Mouse (Mus musculus): ENCODE data around the gene Pgam1. TPM values are rescaled to one million over a fixed set of nuclear protein-coding genes. Genes with fewer than 3 reads are reported as not detected.

Pgam1 gene
- polyA plus RNA-seq, 1 experiment from 2014 or later = 785 TPM

- H3K36me3 ChIP-seq (ENCODE audit: control insufficient read depth, insufficient read depth, low read length) = peaks cover 22% of the 10 kb centered on the region
- DNase-seq (ENCODE audit: low spot score, missing footprints) (peak; percentile 68), ATAC-seq (ENCODE audit: low FRiP score) (no peak)
- no peaks in the 10 kb centered on the region for H3K9me3 ChIP-seq (ENCODE audit: control insufficient read depth, low read length)
- 95% methylated on average over 4 of the region's 4 CpGs for WGBS
- no peak overlapping the region for H3K27ac ChIP-seq (ENCODE audit: low read depth, low read length)
- no peak overlapping the region for H3K4me2 ChIP-seq
- no peak overlapping the region for H3K4me3 ChIP-seq (ENCODE audit: low read depth, low read length)
- no peak overlapping the region for H3K9ac ChIP-seq (ENCODE audit: low read length)
- H3K27me3 ChIP-seq (ENCODE audit: control insufficient read depth, insufficient read depth, low read length) = no peaks in the 10 kb centered on the region
- peaks cover 15% of the 10 kb centered on the region for H3K4me1 ChIP-seq (ENCODE audit: control insufficient read depth, insufficient read depth, low read length)
These were observed 5.1 kb downstream of the Pgam1 start for GRCm38 (mm10) chr19:41916853-41917252.

GRCm38 (mm10) chr19:41919471-41919870 is 7.7 kb downstream of the Pgam1 start:
- H3K27me3 ChIP-seq (ENCODE audit: control insufficient read depth, insufficient read depth, low read length) = no peaks in the 10 kb centered on the region
- H3K36me3 ChIP-seq (ENCODE audit: control insufficient read depth, insufficient read depth, low read length) = peaks cover 22% of the 10 kb centered on the region
- 84% methylated on average over 4 of the region's 4 CpGs for WGBS
- no peak overlapping the region for H3K4me2 ChIP-seq
- no peak overlapping the region for H3K27ac ChIP-seq (ENCODE audit: low read depth, low read length)
- DNase-seq (ENCODE audit: low spot score, missing footprints) (peak; percentile 81), ATAC-seq (ENCODE audit: low FRiP score) (no peak)
- no peak overlapping the region for H3K4me3 ChIP-seq (ENCODE audit: low read depth, low read length)
- H3K9me3 ChIP-seq (ENCODE audit: control insufficient read depth, low read length) = no peaks in the 10 kb centered on the region
- H3K9ac ChIP-seq (ENCODE audit: low read length) = no peak overlapping the region
- H3K4me1 ChIP-seq (ENCODE audit: control insufficient read depth, insufficient read depth, low read length) = no peaks in the 10 kb centered on the region

GRCm38 (mm10) chr19:41920412-41921067 is 8.8 kb downstream of the Pgam1 start:
- WGBS = 84% methylated on average over 5 of the region's 5 CpGs

GRCm38 (mm10) chr19:41932686-41933085 is 21.0 kb downstream of the Pgam1 start:
- WGBS = under 1% methylated on average over 28 of the region's 28 CpGs
- Histone ChIP-seq H3K36me3 (ENCODE audit: control insufficient read depth, insufficient read depth, low read length) (peaks cover 2% of the 10 kb centered on the region), H3K4me2 (peak overlapping the region; percentile 74), H3K27ac (ENCODE audit: low read depth, low read length) (peak overlapping the region; percentile 14; the same call in 1 of the 2 replicates), H3K27me3 (ENCODE audit: control insufficient read depth, insufficient read depth, low read length) (no peaks in the 10 kb centered on the region), H3K9me3 (ENCODE audit: control insufficient read depth, low read length) (no peaks in the 10 kb centered on the region), H3K4me1 (ENCODE audit: control insufficient read depth, insufficient read depth, low read length) (peaks cover 13% of the 10 kb centered on the region), H3K9ac (ENCODE audit: low read length) (peak overlapping the region; percentile 75), H3K4me3 (ENCODE audit: low read depth, low read length) (peak overlapping the region; percentile 89)
- DNase-seq (ENCODE audit: low spot score, missing footprints) = peak; percentile 85
- peak; percentile 38; the same call in 1 of the 2 replicates for ATAC-seq (ENCODE audit: low FRiP score)

More at GRCm38 (mm10) chr19:41920412-41921067, 8.8 kb downstream of the Pgam1 start:
- Histone ChIP-seq H3K27me3 (ENCODE audit: control insufficient read depth, insufficient read depth, low read length) (no peaks in the 10 kb centered on the region), H3K9me3 (ENCODE audit: control insufficient read depth, low read length) (no peaks in the 10 kb centered on the region), H3K4me3 (ENCODE audit: low read depth, low read length) (no peak overlapping the region), H3K36me3 (ENCODE audit: control insufficient read depth, insufficient read depth, low read length) (peaks cover 22% of the 10 kb centered on the region), H3K4me2 (no peak overlapping the region), H3K4me1 (ENCODE audit: control insufficient read depth, insufficient read depth, low read length) (no peaks in the 10 kb centered on the region), H3K27ac (ENCODE audit: low read depth, low read length) (no peak overlapping the region), H3K9ac (ENCODE audit: low read length) (no peak overlapping the region)
- DNase-seq (ENCODE audit: low spot score, missing footprints) = peak; percentile 72
- ATAC-seq (ENCODE audit: low FRiP score) = no peak

GRCm38 (mm10) chr19:41933179-41934086 is 21.7 kb downstream of the Pgam1 start, which contains the start of the genes Exosc1 and Zdhhc16:
Gene Exosc1, minus strand, starts transcription at chr19:41933423.
Gene Zdhhc16, plus strand, starts transcription at chr19:41933480.
- H3K9ac ChIP-seq (ENCODE audit: low read length) = peak within 1 kb of the TSS; percentile 80
- peak within 1 kb of the TSS; percentile 82 for H3K4me2 ChIP-seq
- peak; percentile 100 for ATAC-seq (ENCODE audit: low FRiP score)
- H3K36me3 ChIP-seq (ENCODE audit: control insufficient read depth, insufficient read depth, low read length) = peaks cover 5% of the 10 kb centered on the region
- under 1% methylated on average over 47 of the region's 47 CpGs for WGBS
- H3K27me3 ChIP-seq (ENCODE audit: control insufficient read depth, insufficient read depth, low read length) = no peaks in the 10 kb centered on the region
- no peaks in the 10 kb centered on the region for H3K9me3 ChIP-seq (ENCODE audit: control insufficient read depth, low read length)
- peak within 1 kb of the TSS; percentile 20; the same call in 1 of the 2 replicates for H3K27ac ChIP-seq (ENCODE audit: low read depth, low read length)
- H3K4me1 ChIP-seq (ENCODE audit: control insufficient read depth, insufficient read depth, low read length) = peaks cover 13% of the 10 kb centered on the region
- H3K4me3 ChIP-seq (ENCODE audit: low read depth, low read length) = peak within 1 kb of the TSS; percentile 89
- peak; percentile 99 for DNase-seq (ENCODE audit: low spot score, missing footprints)

- no peaks in the 10 kb centered on the region for H3K9me3 ChIP-seq (ENCODE audit: control insufficient read depth, low read length)
- peaks cover 13% of the 10 kb centered on the region for H3K4me1 ChIP-seq (ENCODE audit: control insufficient read depth, insufficient read depth, low read length)
- H3K4me2 ChIP-seq = peak overlapping the region; percentile 82
- no peak for ATAC-seq (ENCODE audit: low FRiP score)
- H3K9ac ChIP-seq (ENCODE audit: low read length) = peak overlapping the region; percentile 80
- H3K27me3 ChIP-seq (ENCODE audit: control insufficient read depth, insufficient read depth, low read length) = no peaks in the 10 kb centered on the region
- peaks cover 9% of the 10 kb centered on the region for H3K36me3 ChIP-seq (ENCODE audit: control insufficient read depth, insufficient read depth, low read length)
- 30% methylated on average over 6 of the region's 6 CpGs for WGBS
- no peak for DNase-seq (ENCODE audit: low spot score, missing footprints)
- peak overlapping the region; percentile 89 for H3K4me3 ChIP-seq (ENCODE audit: low read depth, low read length)
- H3K27ac ChIP-seq (ENCODE audit: low read depth, low read length) = no peak overlapping the region
These were observed 22.4 kb downstream of the Pgam1 start for GRCm38 (mm10) chr19:41934124-41934523.

- ATAC-seq (ENCODE audit: low FRiP score) (no peak), DNase-seq (ENCODE audit: low spot score, missing footprints) (no peak)
- Histone ChIP-seq H3K9me3 (ENCODE audit: control insufficient read depth, low read length) (no peaks in the 10 kb centered on the region), H3K27ac (ENCODE audit: low read depth, low read length) (no peak overlapping the region), H3K4me2 (no peak overlapping the region), H3K4me1 (ENCODE audit: control insufficient read depth, insufficient read depth, low read length) (peaks cover 13% of the 10 kb centered on the region), H3K9ac (ENCODE audit: low read length) (no peak overlapping the region), H3K27me3 (ENCODE audit: control insufficient read depth, insufficient read depth, low read length) (no peaks in the 10 kb centered on the region), H3K4me3 (ENCODE audit: low read depth, low read length) (no peak overlapping the region), H3K36me3 (ENCODE audit: control insufficient read depth, insufficient read depth, low read length) (peaks cover 9% of the 10 kb centered on the region)
- 88% methylated on average over 1 of the region's 1 CpGs for WGBS
These were observed 24.2 kb downstream of the Pgam1 start for GRCm38 (mm10) chr19:41935921-41936320.

- H3K4me3 ChIP-seq (ENCODE audit: low read depth, low read length) = no peak overlapping the region
- no peak overlapping the region for H3K9ac ChIP-seq (ENCODE audit: low read length)
- H3K4me1 ChIP-seq (ENCODE audit: control insufficient read depth, insufficient read depth, low read length) = peaks cover 6% of the 10 kb centered on the region
- H3K36me3 ChIP-seq (ENCODE audit: control insufficient read depth, insufficient read depth, low read length) = peaks cover 22% of the 10 kb centered on the region
- ATAC-seq (ENCODE audit: low FRiP score) (no peak), DNase-seq (ENCODE audit: low spot score, missing footprints) (peak; percentile 81)
- WGBS = 91% methylated on average over 5 of the region's 5 CpGs
- no peaks in the 10 kb centered on the region for H3K27me3 ChIP-seq (ENCODE audit: control insufficient read depth, insufficient read depth, low read length)
- H3K27ac ChIP-seq (ENCODE audit: low read depth, low read length) = no peak overlapping the region
- no peak overlapping the region for H3K4me2 ChIP-seq
- no peaks in the 10 kb centered on the region for H3K9me3 ChIP-seq (ENCODE audit: control insufficient read depth, low read length)
These were observed 26.8 kb downstream of the Pgam1 start for GRCm38 (mm10) chr19:41938539-41938938.

- Histone ChIP-seq H3K27ac (ENCODE audit: low read depth, low read length) (no peak overlapping the region), H3K4me3 (ENCODE audit: low read depth, low read length) (no peak overlapping the region), H3K9ac (ENCODE audit: low read length) (no peak overlapping the region), H3K9me3 (ENCODE audit: control insufficient read depth, low read length) (no peaks in the 10 kb centered on the region; the same call in 1 of the 2 replicates), H3K36me3 (ENCODE audit: control insufficient read depth, insufficient read depth, low read length) (peaks cover 51% of the 10 kb centered on the region), H3K4me1 (ENCODE audit: control insufficient read depth, insufficient read depth, low read length) (no peaks in the 10 kb centered on the region), H3K27me3 (ENCODE audit: control insufficient read depth, insufficient read depth, low read length) (no peaks in the 10 kb centered on the region), H3K4me2 (no peak overlapping the region)
- WGBS = 91% methylated on average over 7 of the region's 7 CpGs
- ATAC-seq (ENCODE audit: low FRiP score) (no peak), DNase-seq (ENCODE audit: low spot score, missing footprints) (no peak)
These were observed 32.1 kb downstream of the Pgam1 start for GRCm38 (mm10) chr19:41943841-41944240.
